Mouse (Mus musculus) embryonic facial prominence, embryonic 14.5 days (tissue): ENCODE measurements around the gene Gbp9. TPM values are rescaled to one million over a fixed set of nuclear protein-coding genes. Genes with fewer than 3 reads are reported as not detected.
"Not testable (repeated sequence)": the region's sequence is repeated elsewhere in the genome, so short reads cannot be mapped to it uniquely, and the experiment has no call there.

Experiments
- ATAC-seq: fragments of 200-750 bp; cut with Nextera tagmentation; 2 replicates; pipeline ENCODE4 v1.8.0; 2017; ENCODE audit warnings: low read depth, moderate number of reproducible peaks, moderate TSS enrichment
- DNase-seq: peaks from one replicate; pipeline ENCODE4 v3.0.0-alpha.2; 2015; ENCODE audit warnings: low spot score
- H3K27ac ChIP-seq: fragments of 300-500 bp; sonication (generic); replicated peaks from 2 replicates; pipeline ENCODE4 v1.5.1; 2014; ENCODE audit warnings: low read depth, mild to moderate bottlenecking, low read length, moderate library complexity
- H3K27me3 ChIP-seq: fragments of 300-500 bp; sonication (generic); replicated peaks from 2 replicates; pipeline ENCODE4 v1.6.1; 2014; ENCODE audit warnings: low read length; ENCODE audit not compliant: control insufficient read depth, insufficient read depth
- H3K36me3 ChIP-seq: fragments of 300-500 bp; sonication (generic); 2 replicates; pipeline ENCODE4 v1.6.1; 2014; ENCODE audit warnings: low read length, mixed read lengths; ENCODE audit not compliant: control insufficient read depth, insufficient read depth
- H3K4me1 ChIP-seq: fragments of 300-500 bp; sonication (generic); 2 replicates; pipeline ENCODE4 v1.6.1; 2014; ENCODE audit warnings: antibody characterized with exemption, low read length; ENCODE audit not compliant: control insufficient read depth, insufficient read depth
- H3K4me2 ChIP-seq: fragments of 300-500 bp; sonication (generic); 2 replicates; pipeline ENCODE4 v1.6.1; 2014; ENCODE audit warnings: low read depth, mild to moderate bottlenecking, low read length, moderate library complexity, mixed read lengths
- H3K4me3 ChIP-seq: fragments of 300-500 bp; sonication (generic); 2 replicates; pipeline ENCODE4 v1.5.1; 2014; ENCODE audit warnings: low read depth, mild to moderate bottlenecking, low read length
- H3K9ac ChIP-seq: fragments of 300-500 bp; sonication (generic); 2 replicates; pipeline ENCODE4 v1.6.1; 2014; ENCODE audit warnings: low read depth, mild to moderate bottlenecking, low read length, moderate library complexity, mixed read lengths
- H3K9me3 ChIP-seq: fragments of 300-500 bp; sonication (generic); 2 replicates; pipeline ENCODE4 v1.6.1; 2016; ENCODE audit warnings: low read length; ENCODE audit not compliant: control insufficient read depth
- WGBS: fragments of 180-500 bp; shearing (Covaris S2); extraction: QIAGEN DNeasy Blood & Tissue Kit; methylation state at CpG from one replicate; pipeline ENCODE4 v1.1.7; 2014; 5-methylcytosine and 5-hydroxymethylcytosine counted together
- polyA plus RNA-seq: library from polyadenylated mRNA; unstranded; fragments of >200 nt; fragmentation: Nextera tagmentation; extraction: Ambion mirVana; gene quantifications from 2 replicates; pipeline ENCODE4 v1.2.1, GENCODE M21; 2014

The Gbp9 gene
- polyA plus RNA-seq, 1 experiment from 2014 or later, result 4.6 TPM

- not testable (repeated sequence) for H3K4me2 ChIP-seq, DNase-seq, H3K4me1 ChIP-seq, H3K9ac ChIP-seq, ATAC-seq, H3K27me3 ChIP-seq, H3K36me3 ChIP-seq, H3K9me3 ChIP-seq, H3K27ac ChIP-seq, H3K4me3 ChIP-seq
These were observed 71.0 kb downstream of the Gbp9 start for GRCm38 (mm10) chr5:105068356-105068755.

GRCm38 (mm10) chr5:105064443-105064842 is 74.9 kb downstream of the Gbp9 start:
- H3K9ac ChIP-seq, H3K4me2 ChIP-seq, DNase-seq, ATAC-seq, H3K4me3 ChIP-seq, H3K36me3 ChIP-seq, H3K4me1 ChIP-seq, H3K9me3 ChIP-seq, H3K27ac ChIP-seq, H3K27me3 ChIP-seq: not testable (repeated sequence)
- 62% methylated on average over 2 of the region's 2 CpGs for WGBS

GRCm38 (mm10) chr5:105063321-105063720 is 76.0 kb downstream of the Gbp9 start:
- no peak overlapping the region for H3K4me3 ChIP-seq
- no peaks in the 10 kb centered on the region for H3K4me1 ChIP-seq
- H3K36me3 ChIP-seq, result no peaks in the 10 kb centered on the region
- no peak for DNase-seq
- no peaks in the 10 kb centered on the region for H3K27me3 ChIP-seq
- H3K9me3 ChIP-seq, result no peaks in the 10 kb centered on the region
- H3K9ac ChIP-seq, result no peak overlapping the region
- WGBS, result 74% methylated on average over 1 of the region's 1 CpGs
- no peak for ATAC-seq
- H3K27ac ChIP-seq, result no peak overlapping the region
- H3K4me2 ChIP-seq, result no peak overlapping the region

GRCm38 (mm10) chr5:105062403-105062802 is 76.9 kb downstream of the Gbp9 start:
- not testable (repeated sequence) for H3K4me2 ChIP-seq, H3K4me3 ChIP-seq, H3K27ac ChIP-seq, H3K27me3 ChIP-seq, H3K4me1 ChIP-seq, H3K9me3 ChIP-seq, ATAC-seq, H3K9ac ChIP-seq, DNase-seq, H3K36me3 ChIP-seq
- WGBS, result 67% methylated on average over 2 of the region's 2 CpGs

DNA sequence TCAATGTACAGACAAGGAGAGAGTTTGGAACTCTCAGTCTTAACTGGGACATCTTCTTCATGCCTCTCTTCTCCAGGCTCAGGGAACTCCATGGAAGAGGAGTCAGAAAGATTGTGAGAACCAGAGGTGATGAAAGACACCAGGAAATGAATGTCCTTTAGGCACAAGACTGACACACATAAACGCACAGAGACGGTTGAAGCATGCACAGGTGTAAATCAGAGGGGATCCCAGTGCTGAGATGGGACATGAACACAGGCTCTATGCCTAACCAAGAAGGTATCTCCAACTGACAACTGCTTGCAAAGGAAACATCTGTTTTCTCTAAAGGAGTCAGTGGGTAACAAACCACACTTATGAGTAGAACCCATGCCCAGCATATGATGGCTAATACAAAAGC is 79.1 kb downstream of the Gbp9 start:
- ATAC-seq, result no peak
- H3K27me3 ChIP-seq, result no peaks in the 10 kb centered on the region
- no peak overlapping the region for H3K9ac ChIP-seq
- H3K9me3 ChIP-seq, result no peaks in the 10 kb centered on the region
- H3K36me3 ChIP-seq, result no peaks in the 10 kb centered on the region
- H3K27ac ChIP-seq, result no peak overlapping the region
- H3K4me3 ChIP-seq, result no peak overlapping the region
- WGBS, result 95% methylated on average over 2 of the region's 2 CpGs
- H3K4me1 ChIP-seq, result no peaks in the 10 kb centered on the region
- DNase-seq, result no peak
- no peak overlapping the region for H3K4me2 ChIP-seq

DNA sequence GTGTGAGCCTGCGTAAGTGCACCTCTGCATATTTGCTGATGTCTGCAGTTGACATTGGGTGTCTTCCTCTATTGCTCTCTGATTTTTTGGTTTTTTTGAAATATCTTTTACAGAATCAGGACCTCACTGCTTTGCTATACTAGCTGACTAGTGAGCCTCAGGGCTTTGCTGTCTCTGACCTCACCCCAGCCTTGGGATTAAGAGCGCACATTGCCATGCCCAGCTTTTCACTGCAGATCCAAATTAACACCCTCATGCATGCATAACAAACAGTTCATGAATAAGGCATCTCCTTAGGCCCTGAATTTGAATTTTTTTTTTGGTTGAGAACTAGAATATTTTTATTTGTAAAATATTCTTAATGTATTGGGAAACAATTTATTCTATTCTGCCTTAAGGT is 84.1 kb downstream of the Gbp9 start:
- H3K9ac ChIP-seq, result no peak overlapping the region
- no peak overlapping the region for H3K4me2 ChIP-seq
- ATAC-seq, result no peak

GRCm38 (mm10) chr5:105053471-105054169 is 85.7 kb downstream of the Gbp9 start:
- H3K4me2 ChIP-seq, H3K27me3 ChIP-seq, H3K27ac ChIP-seq, H3K4me3 ChIP-seq, H3K9me3 ChIP-seq, ATAC-seq, H3K4me1 ChIP-seq, H3K9ac ChIP-seq, H3K36me3 ChIP-seq: not testable (repeated sequence)
- 54% methylated on average over 1 of the region's 1 CpGs for WGBS
- DNase-seq, result peak; percentile 27

More for the DNA sequence above, 84.1 kb downstream of the Gbp9 start:
- no peak for DNase-seq
- H3K9me3 ChIP-seq, result no peaks in the 10 kb centered on the region
- 90% methylated on average over 2 of the region's 2 CpGs for WGBS
- no peaks in the 10 kb centered on the region for H3K27me3 ChIP-seq
- no peaks in the 10 kb centered on the region for H3K4me1 ChIP-seq
- no peak overlapping the region for H3K27ac ChIP-seq
- no peaks in the 10 kb centered on the region for H3K36me3 ChIP-seq
- no peak overlapping the region for H3K4me3 ChIP-seq

- no peak overlapping the region for H3K27ac ChIP-seq
- ATAC-seq (no peak), DNase-seq (peak; percentile 5)
- H3K9ac ChIP-seq, result no peak overlapping the region
- H3K4me2 ChIP-seq, result no peak overlapping the region
- H3K27me3 ChIP-seq, result no peaks in the 10 kb centered on the region
- no peaks in the 10 kb centered on the region for H3K4me1 ChIP-seq
- H3K4me3 ChIP-seq, result no peak overlapping the region
- 84% methylated on average over 2 of the region's 2 CpGs for WGBS
- H3K36me3 ChIP-seq, result no peaks in the 10 kb centered on the region
- H3K9me3 ChIP-seq, result no peaks in the 10 kb centered on the region
These were observed 107.0 kb downstream of the Gbp9 start for GRCm38 (mm10) chr5:105032362-105032761.
